Mouse (Mus musculus) CH12.LX (cell line): ENCODE results near the gene Mical3.

Source experiments
- CHD2 ChIP-seq: IDR thresholded peaks from 2 replicates; pipeline ENCODE4 v1.6.1; 2011; ENCODE audit warnings: low read length, improper control_type of control experiment
- CTCF ChIP-seq, 2 experiments: IDR thresholded peaks in 1 of 2; conservative IDR thresholded peaks in 1 of 2; 2 replicates each; pipeline ENCODE4 v1.5.1; 2011 to 2012; ENCODE audit warnings: low read depth in 2 of 2, low read length in 2 of 2, improper control_type of control experiment in 1 of 2, inconsistent platforms in 1 of 2, mild to moderate bottlenecking in 1 of 2, moderate library complexity in 1 of 2
- ELF1 ChIP-seq: IDR thresholded peaks from 2 replicates; pipeline ENCODE4 v1.6.1; 2014; ENCODE audit warnings: low read depth, mild to moderate bottlenecking, inconsistent platforms, low read length, improper control_type of control experiment
- EP300 ChIP-seq: IDR thresholded peaks from 2 replicates; pipeline ENCODE4 v1.6.1; 2011; ENCODE audit warnings: low read length, improper control_type of control experiment
- POLR2A ChIP-seq: IDR thresholded peaks from 2 replicates; pipeline ENCODE4 v1.6.1; 2011; ENCODE audit warnings: low read depth, mild to moderate bottlenecking, improper control_type of control experiment, low read length
- POLR2AphosphoS2 ChIP-seq: IDR thresholded peaks from 2 replicates; pipeline ENCODE4 v1.6.1; 2011; ENCODE audit warnings: low read depth, low read length, improper control_type of control experiment
- TBP ChIP-seq: conservative IDR thresholded peaks from 2 replicates; pipeline ENCODE4 v1.6.1; 2011; ENCODE audit warnings: low read depth, low read length, improper control_type of control experiment
- TCF12 ChIP-seq: IDR thresholded peaks from 2 replicates; pipeline ENCODE4 v1.6.1; 2014; ENCODE audit warnings: low read depth, mild to moderate bottlenecking, inconsistent platforms, low read length, improper control_type of control experiment
- USF1 ChIP-seq: IDR thresholded peaks from 2 replicates; pipeline ENCODE4 v1.6.1; 2014; ENCODE audit warnings: low read depth, mild to moderate bottlenecking, inconsistent platforms, low read length, improper control_type of control experiment
- ZC3H11A ChIP-seq: IDR thresholded peaks from 2 replicates; pipeline ENCODE4 v1.6.1; 2012; ENCODE audit warnings: low read depth, mild to moderate bottlenecking, inconsistent platforms, low read length, improper control_type of control experiment

GRCm38 (mm10) chr6:120886696-120887095, 244.1 kb downstream of the Mical3 start:
- TF ChIP-seq TBP (no peak), ZC3H11A (no peak), EP300 (no peak), CTCF (conservative IDR thresholded peaks at IDR 0.05 in 1 of 2, IDR thresholded peaks at IDR 0.05 in 1 of 2; ENCODE audit: low read depth in 2 of 2, low read length in 2 of 2) (no peak), POLR2A (no peak), USF1 (no peak), CHD2 (no peak), ELF1 (no peak), POLR2AphosphoS2 (no peak), TCF12 (no peak)
